Mouse (Mus musculus): ENCODE measurements around the gene Stox1. TPM values are rescaled to one million over a fixed set of nuclear protein-coding genes. Genes with fewer than 3 reads are reported as not detected.

The Stox1 gene
- polyA plus RNA-seq, 1 experiment from 2014 or later: 3.0 TPM

GRCm38 (mm10) chr10:62713457-62713856 is 12.5 kb downstream of the Stox1 start:
- no peaks in the 10 kb centered on the region for H3K4me1 ChIP-seq (ENCODE audit: control insufficient read depth, insufficient read depth, low read length)
- no peaks in the 10 kb centered on the region for H3K9me3 ChIP-seq (replicated peaks; ENCODE audit: control insufficient read depth, low read length)
- no peak for ATAC-seq
- no peaks in the 10 kb centered on the region for H3K36me3 ChIP-seq (ENCODE audit: control insufficient read depth, insufficient read depth, low read length)
- H3K4me3 ChIP-seq (ENCODE audit: low read depth, low read length): no peak overlapping the region
- no peak overlapping the region for H3K9ac ChIP-seq (ENCODE audit: low read length)
- WGBS: 89% methylated on average over 10 of the region's 10 CpGs
- no peak for DNase-seq (ENCODE audit: low spot score)
- no peaks in the 10 kb centered on the region for H3K27me3 ChIP-seq (replicated peaks; ENCODE audit: control insufficient read depth, insufficient read depth, low read length)
- H3K4me2 ChIP-seq (ENCODE audit: low read length): no peak overlapping the region
- no peak overlapping the region for H3K27ac ChIP-seq (ENCODE audit: low read depth, low read length)

- DNase-seq (ENCODE audit: low spot score): no peak
- no peaks in the 10 kb centered on the region for H3K36me3 ChIP-seq (ENCODE audit: control insufficient read depth, insufficient read depth, low read length)
- H3K4me2 ChIP-seq (ENCODE audit: low read length): no peak overlapping the region
- no peak overlapping the region for H3K9ac ChIP-seq (ENCODE audit: low read length)
- no peak overlapping the region for H3K27ac ChIP-seq (ENCODE audit: low read depth, low read length)
- no peak for ATAC-seq
- H3K4me3 ChIP-seq (ENCODE audit: low read depth, low read length): no peak overlapping the region
- no peaks in the 10 kb centered on the region for H3K4me1 ChIP-seq (ENCODE audit: control insufficient read depth, insufficient read depth, low read length)
- 84% methylated on average over 4 of the region's 4 CpGs for WGBS
- H3K9me3 ChIP-seq (replicated peaks; ENCODE audit: control insufficient read depth, low read length): no peaks in the 10 kb centered on the region
- H3K27me3 ChIP-seq (replicated peaks; ENCODE audit: control insufficient read depth, insufficient read depth, low read length): no peaks in the 10 kb centered on the region
Measured at GRCm38 (mm10) chr10:62703579-62703978, 22.3 kb downstream of the Stox1 start.

GRCm38 (mm10) chr10:62702436-62702835 is 23.5 kb downstream of the Stox1 start:
- H3K4me3 ChIP-seq (ENCODE audit: low read depth, low read length): no peak overlapping the region

GRCm38 (mm10) chr10:62692771-62693170 is 33.2 kb downstream of the Stox1 start:
- no peak for DNase-seq (ENCODE audit: low spot score)
- Histone ChIP-seq H3K4me3 (ENCODE audit: low read depth, low read length) (no peak overlapping the region), H3K27me3 (replicated peaks; ENCODE audit: control insufficient read depth, insufficient read depth, low read length) (no peaks in the 10 kb centered on the region), H3K36me3 (ENCODE audit: control insufficient read depth, insufficient read depth, low read length) (no peaks in the 10 kb centered on the region), H3K4me1 (ENCODE audit: control insufficient read depth, insufficient read depth, low read length) (no peaks in the 10 kb centered on the region), H3K9me3 (replicated peaks; ENCODE audit: control insufficient read depth, low read length) (no peaks in the 10 kb centered on the region), H3K4me2 (ENCODE audit: low read length) (no peak overlapping the region), H3K27ac (ENCODE audit: low read depth, low read length) (no peak overlapping the region), H3K9ac (ENCODE audit: low read length) (no peak overlapping the region)
- 61% methylated on average over 8 of the region's 8 CpGs for WGBS
- ATAC-seq: no peak

More at GRCm38 (mm10) chr10:62702436-62702835, 23.5 kb downstream of the Stox1 start:
- no peaks in the 10 kb centered on the region for H3K36me3 ChIP-seq (ENCODE audit: control insufficient read depth, insufficient read depth, low read length)
- H3K4me1 ChIP-seq (ENCODE audit: control insufficient read depth, insufficient read depth, low read length): no peaks in the 10 kb centered on the region
- H3K27ac ChIP-seq (ENCODE audit: low read depth, low read length): no peak overlapping the region
- H3K4me2 ChIP-seq (ENCODE audit: low read length): no peak overlapping the region
- 89% methylated on average over 4 of the region's 4 CpGs for WGBS
- DNase-seq (ENCODE audit: low spot score) (no peak), ATAC-seq (no peak)
- H3K9me3 ChIP-seq (replicated peaks; ENCODE audit: control insufficient read depth, low read length): no peaks in the 10 kb centered on the region
- no peak overlapping the region for H3K9ac ChIP-seq (ENCODE audit: low read length)
- H3K27me3 ChIP-seq (replicated peaks; ENCODE audit: control insufficient read depth, insufficient read depth, low read length): no peaks in the 10 kb centered on the region

GRCm38 (mm10) chr10:62692244-62692643 is 33.7 kb downstream of the Stox1 start:
- ATAC-seq (no peak), DNase-seq (ENCODE audit: low spot score) (no peak)
- WGBS: 71% methylated on average over 3 of the region's 3 CpGs
- no peaks in the 10 kb centered on the region for H3K9me3 ChIP-seq (replicated peaks; ENCODE audit: control insufficient read depth, low read length)
- H3K4me1 ChIP-seq (ENCODE audit: control insufficient read depth, insufficient read depth, low read length): peaks cover 3% of the 10 kb centered on the region; the same call in 1 of the 2 replicates
- no peak overlapping the region for H3K27ac ChIP-seq (ENCODE audit: low read depth, low read length)
- H3K4me2 ChIP-seq (ENCODE audit: low read length): no peak overlapping the region
- no peak overlapping the region for H3K9ac ChIP-seq (ENCODE audit: low read length)
- no peaks in the 10 kb centered on the region for H3K27me3 ChIP-seq (replicated peaks; ENCODE audit: control insufficient read depth, insufficient read depth, low read length)
- no peaks in the 10 kb centered on the region for H3K36me3 ChIP-seq (ENCODE audit: control insufficient read depth, insufficient read depth, low read length)
- H3K4me3 ChIP-seq (ENCODE audit: low read depth, low read length): no peak overlapping the region

- ATAC-seq: peak; percentile 89
- no peaks in the 10 kb centered on the region for H3K9me3 ChIP-seq (replicated peaks; ENCODE audit: control insufficient read depth, low read length)
- H3K27ac ChIP-seq (ENCODE audit: low read depth, low read length): peak overlapping the region; percentile 28
- H3K4me1 ChIP-seq (ENCODE audit: control insufficient read depth, insufficient read depth, low read length): peaks cover 9% of the 10 kb centered on the region
- peak; percentile 87 for DNase-seq (ENCODE audit: low spot score)
- WGBS: 2% methylated on average over 15 of the region's 15 CpGs
- H3K4me2 ChIP-seq (ENCODE audit: low read length): peak overlapping the region; percentile 24; the same call in 1 of the 2 replicates
- H3K27me3 ChIP-seq (replicated peaks; ENCODE audit: control insufficient read depth, insufficient read depth, low read length): peaks cover 5% of the 10 kb centered on the region
- H3K9ac ChIP-seq (ENCODE audit: low read length): peak overlapping the region; percentile 33
- no peaks in the 10 kb centered on the region for H3K36me3 ChIP-seq (ENCODE audit: control insufficient read depth, insufficient read depth, low read length)
- H3K4me3 ChIP-seq (ENCODE audit: low read depth, low read length): no peak overlapping the region
Measured at GRCm38 (mm10) chr10:62687032-62687674, 38.8 kb downstream of the Stox1 start.

GRCm38 (mm10) chr10:62683043-62683442 is 42.9 kb downstream of the Stox1 start:
- Histone ChIP-seq H3K4me3 (ENCODE audit: low read depth, low read length) (no peak overlapping the region), H3K4me1 (ENCODE audit: control insufficient read depth, insufficient read depth, low read length) (peaks cover 9% of the 10 kb centered on the region), H3K9me3 (replicated peaks; ENCODE audit: control insufficient read depth, low read length) (0 out of 2 replicates have a peak, but pooled peaks cover 4% of the 10 kb centered on the region), H3K4me2 (ENCODE audit: low read length) (no peak overlapping the region), H3K27me3 (replicated peaks; ENCODE audit: control insufficient read depth, insufficient read depth, low read length) (peaks cover 5% of the 10 kb centered on the region), H3K27ac (ENCODE audit: low read depth, low read length) (no peak overlapping the region), H3K9ac (ENCODE audit: low read length) (no peak overlapping the region), H3K36me3 (ENCODE audit: control insufficient read depth, insufficient read depth, low read length) (no peaks in the 10 kb centered on the region)
- DNase-seq (ENCODE audit: low spot score) (no peak), ATAC-seq (no peak)
- 52% methylated on average over 5 of the region's 5 CpGs for WGBS

GRCm38 (mm10) chr10:62679833-62680232 is 46.1 kb downstream of the Stox1 start:
- Histone ChIP-seq H3K4me3 (ENCODE audit: low read depth, low read length) (no peak overlapping the region), H3K4me2 (ENCODE audit: low read length) (no peak overlapping the region), H3K36me3 (ENCODE audit: control insufficient read depth, insufficient read depth, low read length) (no peaks in the 10 kb centered on the region), H3K9ac (ENCODE audit: low read length) (no peak overlapping the region), H3K9me3 (replicated peaks; ENCODE audit: control insufficient read depth, low read length) (0 out of 2 replicates have a peak, but pooled peaks cover 4% of the 10 kb centered on the region), H3K27me3 (replicated peaks; ENCODE audit: control insufficient read depth, insufficient read depth, low read length) (no peaks in the 10 kb centered on the region), H3K27ac (ENCODE audit: low read depth, low read length) (no peak overlapping the region), H3K4me1 (ENCODE audit: control insufficient read depth, insufficient read depth, low read length) (no peaks in the 10 kb centered on the region)
- 80% methylated on average over 1 of the region's 1 CpGs for WGBS
- DNase-seq (ENCODE audit: low spot score): no peak
- ATAC-seq: no peak

GRCm38 (mm10) chr10:62677329-62677728 is 48.6 kb downstream of the Stox1 start:
- no peak overlapping the region for H3K4me2 ChIP-seq (ENCODE audit: low read length)
- H3K27ac ChIP-seq (ENCODE audit: low read depth, low read length): no peak overlapping the region
- 80% methylated on average over 5 of the region's 5 CpGs for WGBS
- H3K9me3 ChIP-seq (replicated peaks; ENCODE audit: control insufficient read depth, low read length): 0 out of 2 replicates have a peak, but pooled peaks cover 4% of the 10 kb centered on the region
- no peak overlapping the region for H3K4me3 ChIP-seq (ENCODE audit: low read depth, low read length)
- H3K4me1 ChIP-seq (ENCODE audit: control insufficient read depth, insufficient read depth, low read length): no peaks in the 10 kb centered on the region
- no peak overlapping the region for H3K9ac ChIP-seq (ENCODE audit: low read length)
- H3K36me3 ChIP-seq (ENCODE audit: control insufficient read depth, insufficient read depth, low read length): no peaks in the 10 kb centered on the region
- H3K27me3 ChIP-seq (replicated peaks; ENCODE audit: control insufficient read depth, insufficient read depth, low read length): no peaks in the 10 kb centered on the region
- no peak for ATAC-seq
- DNase-seq (ENCODE audit: low spot score): no peak

All from forebrain, embryonic 14.5 days (tissue).